Mouse (Mus musculus): ENCODE measurements at regions not wholly inside any gene's neighbourhood (a gene's known extent, or its start where the extent isn't known, plus 50 kb on each side); places are given as distances from the start of the nearest gene placed in this dataset.

DNA sequence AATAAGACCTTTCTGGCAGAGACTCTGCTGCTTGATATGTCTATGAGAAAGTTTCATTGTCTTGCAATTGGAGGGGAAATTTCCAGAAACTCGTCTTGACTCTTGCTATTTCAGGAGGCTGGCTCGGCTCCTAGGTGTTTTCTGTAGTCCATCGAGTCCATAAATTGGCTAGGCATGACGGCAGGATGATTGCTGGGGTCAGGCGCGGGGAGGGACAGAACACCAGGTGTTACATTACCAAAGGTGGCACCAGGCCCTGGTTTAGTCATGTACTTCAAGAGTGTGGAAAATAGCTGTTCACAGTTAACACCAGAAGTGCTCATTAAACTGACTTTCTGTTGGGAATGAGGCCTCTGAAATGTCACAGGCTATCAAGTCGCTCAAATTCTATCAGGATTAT is 151.7 kb downstream of the Tex36 start:
- TF ChIP-seq CTCF (conservative IDR thresholded peaks at IDR 0.05; ENCODE audit: insufficient read depth, insufficient read length, low read depth, low read length): no peak
- no peak for TF ChIP-seq POLR2A (IDR thresholded peaks at IDR 0.05; ENCODE audit: low read depth, low read length)
- no peak overlapping the region for H3K27ac ChIP-seq (ENCODE audit: insufficient read depth, low read depth, low read length)
- H3K27me3 ChIP-seq (replicated peaks; ENCODE audit: control insufficient read depth, insufficient read depth, low read length): no peaks in the 10 kb centered on the region
- no peaks in the 10 kb centered on the region for H3K36me3 ChIP-seq (ENCODE audit: control insufficient read depth, insufficient read depth, low read length)
- H3K4me1 ChIP-seq (ENCODE audit: control insufficient read depth, insufficient read depth, low read length): no peaks in the 10 kb centered on the region
- H3K4me3 ChIP-seq (ENCODE audit: insufficient read depth, low read depth, low read length): no peak overlapping the region
- 57% methylated on average over 7 of the region's 7 CpGs for WGBS
- DNase-seq: no peak

DNA sequence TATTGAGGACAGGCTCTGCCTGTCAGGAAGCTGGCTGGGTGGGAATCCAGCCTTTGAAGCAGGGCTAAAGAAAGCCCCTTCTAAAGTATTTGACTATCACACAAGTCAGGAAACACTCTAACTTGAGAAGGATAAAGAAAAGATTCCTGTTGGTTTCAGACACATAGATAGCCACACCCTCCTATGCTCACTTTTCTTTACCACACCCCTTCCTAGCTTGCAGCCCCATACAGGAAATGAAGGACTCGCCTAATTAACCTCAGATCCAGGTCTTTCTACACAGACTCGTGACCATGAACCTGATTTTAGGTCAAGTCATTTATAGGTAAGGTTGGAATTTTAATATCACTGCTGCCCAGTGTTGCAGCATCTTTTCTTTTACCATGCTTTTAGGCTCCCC is 154.9 kb downstream of the Tex36 start:
- TF ChIP-seq POLR2A (IDR thresholded peaks at IDR 0.05; ENCODE audit: low read depth, low read length) (no peak), CTCF (conservative IDR thresholded peaks at IDR 0.05; ENCODE audit: insufficient read depth, insufficient read length, low read depth, low read length) (no peak)
- H3K4me3 ChIP-seq (ENCODE audit: insufficient read depth, low read depth, low read length): no peak overlapping the region
- H3K36me3 ChIP-seq (ENCODE audit: control insufficient read depth, insufficient read depth, low read length): no peaks in the 10 kb centered on the region
- H3K27ac ChIP-seq (ENCODE audit: insufficient read depth, low read depth, low read length): no peak overlapping the region
- DNase-seq: no peak
- no peaks in the 10 kb centered on the region for H3K27me3 ChIP-seq (replicated peaks; ENCODE audit: control insufficient read depth, insufficient read depth, low read length)
- WGBS: 22% methylated on average over 2 of the region's 2 CpGs
- no peaks in the 10 kb centered on the region for H3K4me1 ChIP-seq (ENCODE audit: control insufficient read depth, insufficient read depth, low read length)

- no peaks in the 10 kb centered on the region for H3K27me3 ChIP-seq (replicated peaks; ENCODE audit: control insufficient read depth, insufficient read depth, low read length)
- TF ChIP-seq POLR2A (IDR thresholded peaks at IDR 0.05; ENCODE audit: low read depth, low read length): no peak
- no peak for TF ChIP-seq CTCF (conservative IDR thresholded peaks at IDR 0.05; ENCODE audit: insufficient read depth, insufficient read length, low read depth, low read length)
- H3K27ac ChIP-seq (ENCODE audit: insufficient read depth, low read depth, low read length): no peak overlapping the region
- no peaks in the 10 kb centered on the region for H3K4me1 ChIP-seq (ENCODE audit: control insufficient read depth, insufficient read depth, low read length)
- H3K36me3 ChIP-seq (ENCODE audit: control insufficient read depth, insufficient read depth, low read length): no peaks in the 10 kb centered on the region
- WGBS: 50% methylated on average over 4 of the region's 4 CpGs
- DNase-seq: no peak
- H3K4me3 ChIP-seq (ENCODE audit: insufficient read depth, low read depth, low read length): no peak overlapping the region
Observed at GRCm38 (mm10) chr7:133441661-133442060, 160.3 kb downstream of the Tex36 start.

DNA sequence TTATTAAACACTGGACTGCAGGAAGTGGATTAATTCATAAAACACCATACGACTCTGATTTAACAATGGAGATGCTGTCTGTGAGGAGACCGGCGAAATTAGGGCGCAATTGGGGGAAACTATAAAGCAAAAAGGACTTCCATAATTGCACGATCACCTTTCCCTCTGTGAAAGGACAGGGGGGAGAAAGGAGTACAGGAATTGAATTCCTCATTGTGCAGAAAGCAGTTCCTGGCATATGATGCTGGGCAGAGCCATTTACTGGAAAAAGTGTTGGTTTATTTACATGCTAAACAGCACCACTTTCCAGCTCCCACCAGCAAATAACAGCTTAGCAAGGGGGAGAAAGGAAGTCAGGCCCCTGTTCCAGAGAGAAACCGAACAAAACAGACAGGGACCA is 160.8 kb downstream of the Tex36 start:
- no peak overlapping the region for H3K27ac ChIP-seq (ENCODE audit: insufficient read depth, low read depth, low read length)
- no peak overlapping the region for H3K4me3 ChIP-seq (ENCODE audit: insufficient read depth, low read depth, low read length)
- no peaks in the 10 kb centered on the region for H3K27me3 ChIP-seq (replicated peaks; ENCODE audit: control insufficient read depth, insufficient read depth, low read length)
- 46% methylated on average over 6 of the region's 6 CpGs for WGBS
- no peaks in the 10 kb centered on the region for H3K4me1 ChIP-seq (ENCODE audit: control insufficient read depth, insufficient read depth, low read length)
- no peak for DNase-seq
- no peaks in the 10 kb centered on the region for H3K36me3 ChIP-seq (ENCODE audit: control insufficient read depth, insufficient read depth, low read length)
- TF ChIP-seq CTCF (conservative IDR thresholded peaks at IDR 0.05; ENCODE audit: insufficient read depth, insufficient read length, low read depth, low read length) (no peak), POLR2A (IDR thresholded peaks at IDR 0.05; ENCODE audit: low read depth, low read length) (no peak)

DNA sequence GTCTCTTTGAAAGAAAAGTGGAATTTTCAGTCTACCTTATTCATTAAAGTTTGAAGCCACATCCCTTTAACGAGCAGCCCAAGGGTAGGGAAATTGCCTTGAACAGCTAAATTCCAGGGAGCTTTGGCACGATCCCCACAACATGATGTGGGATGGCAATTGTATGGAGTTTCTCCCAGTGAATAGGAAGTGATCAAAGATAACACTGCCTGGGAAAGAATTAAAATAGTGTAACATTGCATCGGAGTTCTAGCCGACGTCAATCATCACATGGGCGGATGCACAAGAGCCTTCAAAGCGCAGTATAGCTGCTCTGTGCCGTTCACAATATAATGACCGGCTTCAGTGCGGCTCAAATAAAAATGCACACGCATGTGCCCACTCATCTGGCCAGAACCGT is 161.2 kb downstream of the Tex36 start:
- Histone ChIP-seq H3K4me1 (ENCODE audit: control insufficient read depth, insufficient read depth, low read length) (no peaks in the 10 kb centered on the region), H3K27ac (ENCODE audit: insufficient read depth, low read depth, low read length) (no peak overlapping the region), H3K4me3 (ENCODE audit: insufficient read depth, low read depth, low read length) (no peak overlapping the region), H3K36me3 (ENCODE audit: control insufficient read depth, insufficient read depth, low read length) (no peaks in the 10 kb centered on the region), H3K27me3 (replicated peaks; ENCODE audit: control insufficient read depth, insufficient read depth, low read length) (no peaks in the 10 kb centered on the region)
- no peak for DNase-seq
- WGBS: 33% methylated on average over 12 of the region's 12 CpGs
- TF ChIP-seq CTCF (conservative IDR thresholded peaks at IDR 0.05; ENCODE audit: insufficient read depth, insufficient read length, low read depth, low read length): no peak
- TF ChIP-seq POLR2A (IDR thresholded peaks at IDR 0.05; ENCODE audit: low read depth, low read length): no peak

DNA sequence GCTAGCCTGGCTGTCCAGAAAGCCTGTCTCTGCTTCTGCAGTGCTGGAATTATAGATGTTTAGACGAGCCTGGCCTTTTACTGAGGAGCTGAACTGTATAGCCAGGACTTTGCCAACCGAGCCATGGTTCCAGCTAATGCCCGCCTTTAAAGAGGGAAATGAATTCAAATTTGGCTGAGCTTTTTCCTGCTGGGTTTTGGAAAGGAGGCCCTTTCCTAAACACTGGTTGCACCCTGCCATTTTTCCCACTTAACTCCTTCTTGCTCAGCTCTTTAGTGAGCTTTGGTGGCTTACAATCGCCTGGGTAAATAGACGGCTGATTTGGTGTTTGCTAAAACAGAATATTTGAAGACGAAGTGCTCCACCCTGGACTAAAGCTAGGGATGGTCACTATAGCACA is 161.9 kb downstream of the Tex36 start:
- Histone ChIP-seq H3K4me3 (ENCODE audit: insufficient read depth, low read depth, low read length) (no peak overlapping the region), H3K36me3 (ENCODE audit: control insufficient read depth, insufficient read depth, low read length) (no peaks in the 10 kb centered on the region), H3K27ac (ENCODE audit: insufficient read depth, low read depth, low read length) (no peak overlapping the region), H3K4me1 (ENCODE audit: control insufficient read depth, insufficient read depth, low read length) (no peaks in the 10 kb centered on the region), H3K27me3 (replicated peaks; ENCODE audit: control insufficient read depth, insufficient read depth, low read length) (no peaks in the 10 kb centered on the region)
- WGBS: 88% methylated on average over 6 of the region's 6 CpGs
- DNase-seq: no peak
- TF ChIP-seq CTCF (conservative IDR thresholded peaks at IDR 0.05; ENCODE audit: insufficient read depth, insufficient read length, low read depth, low read length) (no peak), POLR2A (IDR thresholded peaks at IDR 0.05; ENCODE audit: low read depth, low read length) (no peak)

GRCm38 (mm10) chr7:133438631-133439030 is 163.3 kb downstream of the Tex36 start:
- TF ChIP-seq POLR2A (IDR thresholded peaks at IDR 0.05; ENCODE audit: low read depth, low read length) (no peak), CTCF (conservative IDR thresholded peaks at IDR 0.05; ENCODE audit: insufficient read depth, insufficient read length, low read depth, low read length) (no peak)
- no peak for DNase-seq
- H3K27me3 ChIP-seq (replicated peaks; ENCODE audit: control insufficient read depth, insufficient read depth, low read length): no peaks in the 10 kb centered on the region
- H3K36me3 ChIP-seq (ENCODE audit: control insufficient read depth, insufficient read depth, low read length): no peaks in the 10 kb centered on the region
- no peak overlapping the region for H3K4me3 ChIP-seq (ENCODE audit: insufficient read depth, low read depth, low read length)
- no peak overlapping the region for H3K27ac ChIP-seq (ENCODE audit: insufficient read depth, low read depth, low read length)
- no peaks in the 10 kb centered on the region for H3K4me1 ChIP-seq (ENCODE audit: control insufficient read depth, insufficient read depth, low read length)
- WGBS: 68% methylated on average over 6 of the region's 6 CpGs

DNA sequence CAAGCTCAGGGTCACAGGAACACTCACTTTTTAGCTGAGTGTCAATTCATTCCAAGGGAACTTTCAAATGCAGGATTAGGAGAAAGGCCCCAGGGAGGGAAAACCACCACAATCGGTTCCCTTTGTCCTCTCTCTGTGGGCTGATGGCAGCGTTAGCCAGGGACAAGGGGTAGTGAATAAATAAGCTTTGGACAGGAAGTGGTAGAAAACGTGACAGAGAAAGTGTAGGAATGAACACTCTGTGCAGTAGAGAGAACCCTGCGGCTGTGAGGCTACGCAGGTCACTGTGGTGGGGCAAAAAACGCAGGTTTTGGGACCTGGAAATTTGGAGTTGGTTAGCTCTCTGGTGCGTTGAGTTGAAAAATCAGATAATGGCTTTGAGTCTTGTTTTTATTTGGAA is 164.1 kb downstream of the Tex36 start:
- no peak for DNase-seq
- Histone ChIP-seq H3K4me1 (ENCODE audit: control insufficient read depth, insufficient read depth, low read length) (no peaks in the 10 kb centered on the region), H3K27me3 (replicated peaks; ENCODE audit: control insufficient read depth, insufficient read depth, low read length) (no peaks in the 10 kb centered on the region), H3K36me3 (ENCODE audit: control insufficient read depth, insufficient read depth, low read length) (no peaks in the 10 kb centered on the region), H3K27ac (ENCODE audit: insufficient read depth, low read depth, low read length) (no peak overlapping the region), H3K4me3 (ENCODE audit: insufficient read depth, low read depth, low read length) (no peak overlapping the region)
- TF ChIP-seq CTCF (conservative IDR thresholded peaks at IDR 0.05; ENCODE audit: insufficient read depth, insufficient read length, low read depth, low read length) (no peak), POLR2A (IDR thresholded peaks at IDR 0.05; ENCODE audit: low read depth, low read length) (no peak)
- 48% methylated on average over 7 of the region's 7 CpGs for WGBS

Measured in kidney, adult 2 months (tissue).